Mouse (Mus musculus) kidney, embryonic 14.5 days (tissue): ENCODE results near the gene Pitpnm2. TPM values are rescaled to one million over a fixed set of nuclear protein-coding genes. Genes with fewer than 3 reads are reported as not detected.

Experiments used
- ATAC-seq: fragments of 200-750 bp; cut with Nextera tagmentation; 2 replicates; pipeline ENCODE4 v1.8.0; 2017; ENCODE audit warnings: moderate number of reproducible peaks, mild to moderate bottlenecking, moderate TSS enrichment, moderate library complexity; ENCODE audit not compliant: low FRiP score, low TSS enrichment
- H3K27ac ChIP-seq: fragments of 300-500 bp; sonication (generic); 2 replicates; pipeline ENCODE4 v1.5.1; 2014; ENCODE audit warnings: low read depth, mild to moderate bottlenecking, low read length, moderate library complexity, mixed read lengths
- H3K27me3 ChIP-seq: fragments of 300-500 bp; sonication (generic); 2 replicates; pipeline ENCODE4 v1.6.1; 2014; ENCODE audit warnings: mild to moderate bottlenecking, low read length; ENCODE audit not compliant: control insufficient read depth, insufficient read depth
- H3K36me3 ChIP-seq: fragments of 300-500 bp; sonication (generic); 2 replicates; pipeline ENCODE4 v1.6.1; 2014; ENCODE audit warnings: low read length, mixed read lengths; ENCODE audit not compliant: control insufficient read depth, insufficient read depth
- H3K4me1 ChIP-seq: fragments of 300-500 bp; sonication (generic); 2 replicates; pipeline ENCODE4 v1.6.1; 2014; ENCODE audit warnings: low read length, mixed read lengths; ENCODE audit not compliant: control insufficient read depth, insufficient read depth
- H3K4me2 ChIP-seq: fragments of 300-500 bp; sonication (generic); replicated peaks from 2 replicates; pipeline ENCODE4 v1.6.1; 2014; ENCODE audit warnings: low read depth, mild to moderate bottlenecking, low read length
- H3K4me3 ChIP-seq: fragments of 300-500 bp; sonication (generic); 2 replicates; pipeline ENCODE4 v1.5.1; 2014; ENCODE audit warnings: mild to moderate bottlenecking, low read length
- H3K9ac ChIP-seq: fragments of 300-500 bp; sonication (generic); 2 replicates; pipeline ENCODE4 v1.6.1; 2014; ENCODE audit warnings: low read depth, mild to moderate bottlenecking, low read length, moderate library complexity
- H3K9me3 ChIP-seq: fragments of 300-500 bp; sonication (generic); 2 replicates; pipeline ENCODE4 v1.6.1; 2016; ENCODE audit warnings: low read length; ENCODE audit not compliant: control insufficient read depth
- WGBS: fragments of 180-500 bp; shearing (Covaris S2); extraction: QIAGEN DNeasy Blood & Tissue Kit; methylation state at CpG from one replicate; pipeline ENCODE4 v1.1.7; 2014; 5-methylcytosine and 5-hydroxymethylcytosine counted together
- polyA plus RNA-seq: library from polyadenylated mRNA; unstranded; fragments of >200 nt; fragmentation: Nextera tagmentation; extraction: Ambion mirVana; gene quantifications from 2 replicates; pipeline ENCODE4 v1.2.1, GENCODE M21; 2014

The Pitpnm2 gene
- polyA plus RNA-seq, 1 experiment from 2014 or later: 7.0 TPM

DNA sequence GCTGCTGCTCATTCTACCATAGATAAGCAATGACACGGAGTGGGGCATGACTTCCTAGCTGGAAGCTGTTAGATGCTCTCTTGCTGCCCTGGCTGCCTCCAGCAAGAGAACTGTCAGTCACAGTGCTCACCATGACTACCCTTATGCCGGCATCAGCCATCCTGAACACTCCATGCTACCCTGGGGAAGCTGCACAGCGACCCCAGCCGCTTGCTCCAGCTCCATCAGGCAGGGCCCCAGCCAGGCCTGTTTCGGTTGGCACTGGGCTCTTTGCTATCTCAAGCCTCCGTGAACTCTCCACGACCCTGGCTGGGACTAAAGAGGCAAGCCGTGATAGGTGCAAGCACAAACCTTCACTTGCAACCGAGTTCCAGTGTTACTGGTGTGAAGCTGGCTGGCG is 87.7 kb downstream of the Pitpnm2 start:
- no peak overlapping the region for H3K9ac ChIP-seq
- no peaks in the 10 kb centered on the region for H3K36me3 ChIP-seq
- 61% methylated on average over 10 of the region's 10 CpGs for WGBS
- H3K27me3 ChIP-seq: no peaks in the 10 kb centered on the region
- peaks cover 25% of the 10 kb centered on the region for H3K4me1 ChIP-seq
- no peak overlapping the region for H3K4me2 ChIP-seq
- H3K27ac ChIP-seq: no peak overlapping the region
- H3K9me3 ChIP-seq: no peaks in the 10 kb centered on the region
- ATAC-seq: no peak
- H3K4me3 ChIP-seq: no peak overlapping the region

DNA sequence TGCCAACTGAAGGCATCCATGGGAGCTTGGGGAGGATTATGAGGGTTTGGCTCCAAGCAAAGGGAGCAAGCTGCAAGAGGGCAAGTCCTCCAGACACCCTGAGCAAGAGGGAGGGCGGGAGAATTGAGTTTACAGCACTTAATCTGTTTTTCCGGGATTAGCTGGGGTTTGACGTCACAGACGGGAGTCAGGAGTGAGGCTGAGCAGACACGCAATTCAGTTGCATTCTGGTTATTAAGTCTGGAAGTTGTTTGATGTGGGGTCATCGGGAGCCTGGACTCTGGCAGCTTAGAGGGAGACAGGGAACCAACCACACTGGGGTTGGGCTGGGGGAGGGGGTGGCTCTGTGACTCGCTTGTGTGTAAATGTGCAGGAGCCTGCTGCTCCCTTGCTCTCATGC is 90.1 kb downstream of the Pitpnm2 start:
- Histone ChIP-seq H3K9ac (no peak overlapping the region), H3K36me3 (no peaks in the 10 kb centered on the region), H3K4me1 (peaks cover 6% of the 10 kb centered on the region; the same call in 1 of the 2 replicates), H3K27me3 (no peaks in the 10 kb centered on the region), H3K4me2 (no peak overlapping the region), H3K4me3 (no peak overlapping the region), H3K9me3 (no peaks in the 10 kb centered on the region), H3K27ac (no peak overlapping the region)
- no peak for ATAC-seq
- WGBS: 29% methylated on average over 7 of the region's 7 CpGs

DNA sequence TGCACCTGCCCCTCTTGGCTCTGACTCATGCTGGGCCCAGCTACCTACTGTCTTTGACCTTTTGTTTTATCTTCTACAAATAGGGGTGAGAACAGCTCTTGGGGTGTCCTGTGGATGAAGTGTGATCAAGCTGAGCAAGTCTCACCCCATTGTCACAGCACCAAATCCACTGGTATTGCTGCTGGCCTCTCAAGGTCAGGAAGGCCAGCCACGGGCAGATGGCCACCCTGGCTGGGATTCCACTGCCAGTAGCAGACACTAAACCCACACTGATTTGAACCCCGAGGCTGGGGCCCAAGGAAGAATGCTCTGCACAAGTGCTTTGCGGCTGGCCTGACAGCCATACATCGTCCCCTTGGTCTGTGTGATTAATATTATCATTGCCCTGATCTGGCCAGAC is 91.3 kb downstream of the Pitpnm2 start:
- no peak overlapping the region for H3K4me3 ChIP-seq
- no peak overlapping the region for H3K9ac ChIP-seq
- no peaks in the 10 kb centered on the region for H3K9me3 ChIP-seq
- H3K4me2 ChIP-seq: no peak overlapping the region
- ATAC-seq: no peak
- 62% methylated on average over 4 of the region's 4 CpGs for WGBS
- H3K27me3 ChIP-seq: no peaks in the 10 kb centered on the region
- H3K27ac ChIP-seq: no peak overlapping the region
- H3K36me3 ChIP-seq: no peaks in the 10 kb centered on the region
- H3K4me1 ChIP-seq: peaks cover 2% of the 10 kb centered on the region; the same call in 1 of the 2 replicates

DNA sequence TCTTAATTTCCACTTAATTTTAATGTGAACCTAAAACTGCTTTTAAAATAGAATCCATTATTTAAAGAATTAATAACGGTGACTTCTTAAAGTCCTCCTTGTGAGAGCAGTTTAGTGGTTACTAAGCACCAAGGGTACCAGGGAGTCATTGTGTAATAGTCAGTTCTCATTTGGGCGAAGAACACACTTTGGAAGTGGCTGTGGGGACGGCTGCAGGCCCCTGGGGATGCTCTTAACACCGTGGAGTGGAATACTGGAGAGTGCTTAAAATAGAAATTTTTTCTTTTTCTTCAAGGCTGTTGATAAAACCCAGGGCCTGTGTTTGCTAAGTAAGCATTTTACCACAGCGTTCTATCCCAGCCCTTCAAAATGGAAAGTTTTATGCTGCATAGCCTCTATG is 93.6 kb downstream of the Pitpnm2 start:
- Histone ChIP-seq H3K4me3 (no peak overlapping the region), H3K4me1 (no peaks in the 10 kb centered on the region), H3K27ac (no peak overlapping the region), H3K9me3 (no peaks in the 10 kb centered on the region), H3K36me3 (no peaks in the 10 kb centered on the region), H3K27me3 (no peaks in the 10 kb centered on the region), H3K9ac (no peak overlapping the region), H3K4me2 (no peak overlapping the region)
- 82% methylated on average over 5 of the region's 5 CpGs for WGBS
- ATAC-seq: no peak

DNA sequence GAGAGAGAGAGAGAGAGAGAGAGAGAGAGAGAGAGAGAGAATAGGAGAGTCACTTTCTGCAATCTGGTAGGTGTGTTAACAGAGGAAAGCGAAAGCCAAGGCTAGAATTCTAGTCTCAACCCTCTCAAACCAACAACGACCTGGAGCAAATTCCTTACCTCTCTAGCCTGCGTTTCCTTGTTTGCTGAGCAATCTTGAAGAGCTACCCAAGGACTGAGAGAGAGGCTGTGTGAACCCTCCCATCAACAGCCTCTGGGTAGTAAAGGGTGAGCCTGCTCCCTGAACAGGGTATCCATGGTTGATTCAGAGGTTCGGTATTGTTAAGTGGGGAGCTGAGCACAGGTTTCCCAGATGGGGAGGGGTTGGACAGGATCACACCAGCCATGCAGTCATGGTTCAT is 96.8 kb downstream of the Pitpnm2 start:
- Histone ChIP-seq H3K4me2 (no peak overlapping the region), H3K4me1 (no peaks in the 10 kb centered on the region), H3K9ac (no peak overlapping the region), H3K4me3 (no peak overlapping the region), H3K27ac (no peak overlapping the region), H3K9me3 (no peaks in the 10 kb centered on the region), H3K27me3 (no peaks in the 10 kb centered on the region), H3K36me3 (peaks cover 4% of the 10 kb centered on the region; the same call in 1 of the 2 replicates)
- ATAC-seq: no peak
- 82% methylated on average over 4 of the region's 4 CpGs for WGBS

DNA sequence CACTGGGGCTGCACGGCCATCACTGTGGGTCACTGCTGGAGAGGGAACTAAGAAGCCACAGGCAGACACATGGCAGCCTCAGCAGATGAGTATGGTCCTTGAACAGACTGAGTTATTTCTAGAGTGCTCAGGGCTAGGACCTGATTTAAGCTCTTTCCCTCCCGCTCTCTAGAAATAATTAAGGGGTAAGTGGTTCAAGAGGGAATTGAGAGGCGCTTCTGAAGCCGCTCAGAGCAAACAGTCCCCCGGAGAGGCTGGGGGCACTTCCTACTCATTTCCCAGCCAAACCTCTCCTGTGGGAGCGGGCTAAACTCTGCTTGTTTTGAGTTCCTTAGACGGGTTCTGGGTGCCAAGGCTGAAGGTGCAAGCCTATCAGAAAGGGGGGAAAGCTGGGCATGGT is 98.7 kb downstream of the Pitpnm2 start:
- H3K36me3 ChIP-seq: peaks cover 4% of the 10 kb centered on the region; the same call in 1 of the 2 replicates
- WGBS: 87% methylated on average over 7 of the region's 7 CpGs
- no peaks in the 10 kb centered on the region for H3K4me1 ChIP-seq
- H3K4me2 ChIP-seq: no peak overlapping the region
- no peak overlapping the region for H3K9ac ChIP-seq
- H3K27ac ChIP-seq: no peak overlapping the region
- no peaks in the 10 kb centered on the region for H3K27me3 ChIP-seq
- H3K4me3 ChIP-seq: no peak overlapping the region
- H3K9me3 ChIP-seq: no peaks in the 10 kb centered on the region
- no peak for ATAC-seq

DNA sequence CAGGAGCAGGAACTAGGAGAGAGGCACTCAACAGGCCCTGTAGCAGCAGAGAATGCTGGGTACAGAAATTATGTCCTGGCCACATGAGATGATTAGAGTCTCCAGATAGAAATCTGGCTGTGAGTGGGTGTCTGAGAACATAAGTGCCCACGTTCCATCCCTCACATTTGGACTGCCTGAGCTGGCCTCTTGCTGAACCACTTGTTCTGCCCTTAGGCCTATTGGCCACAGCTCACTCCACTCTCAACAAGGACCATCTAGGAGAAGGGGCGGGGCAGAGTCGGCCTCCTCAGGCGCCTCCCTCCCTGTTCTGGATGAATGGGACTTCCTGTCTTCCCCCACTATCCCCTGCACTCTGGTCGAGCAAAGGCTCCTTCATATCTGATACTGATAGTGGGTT is 100.5 kb downstream of the Pitpnm2 start:
- Histone ChIP-seq H3K36me3 (peaks cover 4% of the 10 kb centered on the region; the same call in 1 of the 2 replicates), H3K27me3 (no peaks in the 10 kb centered on the region), H3K4me1 (no peaks in the 10 kb centered on the region), H3K27ac (no peak overlapping the region), H3K9me3 (no peaks in the 10 kb centered on the region), H3K4me2 (no peak overlapping the region), H3K4me3 (no peak overlapping the region), H3K9ac (no peak overlapping the region)
- WGBS: 45% methylated on average over 5 of the region's 5 CpGs
- no peak for ATAC-seq

DNA sequence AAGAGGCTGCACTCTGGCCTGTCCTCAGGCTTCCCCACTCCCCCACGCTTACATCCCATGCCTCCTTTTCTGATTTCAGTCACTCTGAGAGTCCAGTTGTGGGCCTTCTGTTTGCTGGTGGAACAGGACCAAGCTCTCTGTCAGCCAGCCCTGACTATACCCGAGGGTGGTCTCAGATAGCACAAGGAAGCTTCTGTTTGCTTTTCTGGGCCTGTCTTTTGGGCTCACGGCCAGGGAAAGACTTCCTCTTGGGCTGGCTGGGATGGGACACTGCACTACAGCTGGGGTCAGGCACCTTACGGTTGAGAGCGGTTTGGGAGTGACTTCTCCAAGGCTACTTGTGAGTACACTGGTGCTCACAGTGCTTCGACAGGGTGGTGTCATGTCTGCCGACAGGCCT is 111.5 kb downstream of the Pitpnm2 start:
- no peaks in the 10 kb centered on the region for H3K4me1 ChIP-seq
- peaks cover 12% of the 10 kb centered on the region for H3K36me3 ChIP-seq
- 74% methylated on average over 7 of the region's 7 CpGs for WGBS
- no peak overlapping the region for H3K4me2 ChIP-seq
- H3K27ac ChIP-seq: no peak overlapping the region
- no peak overlapping the region for H3K4me3 ChIP-seq
- no peaks in the 10 kb centered on the region for H3K27me3 ChIP-seq
- no peak for ATAC-seq
- no peak overlapping the region for H3K9ac ChIP-seq
- no peaks in the 10 kb centered on the region for H3K9me3 ChIP-seq

DNA sequence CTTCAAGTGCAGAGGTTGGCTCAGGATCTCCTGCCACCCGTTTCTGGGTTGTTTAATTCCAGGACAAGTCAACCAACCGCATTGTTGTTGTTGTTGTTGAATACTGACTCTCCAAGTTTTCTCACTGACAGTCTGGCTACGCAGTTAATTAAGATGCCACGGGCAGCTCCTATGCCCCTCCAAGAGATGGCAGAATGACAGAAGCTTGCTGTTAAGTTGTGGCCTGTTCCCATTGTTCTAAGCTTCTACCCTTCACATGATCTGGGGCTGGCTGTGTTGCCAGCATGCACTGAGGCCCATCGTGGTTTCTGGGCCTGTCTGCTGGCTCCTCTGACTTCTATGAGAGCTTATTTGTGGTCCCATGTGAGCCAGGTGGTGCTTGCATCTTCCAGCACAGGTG is 115.3 kb downstream of the Pitpnm2 start:
- H3K4me1 ChIP-seq: no peaks in the 10 kb centered on the region
- peaks cover 21% of the 10 kb centered on the region for H3K36me3 ChIP-seq
- no peaks in the 10 kb centered on the region for H3K27me3 ChIP-seq
- H3K9ac ChIP-seq: no peak overlapping the region
- no peak overlapping the region for H3K4me2 ChIP-seq
- 80% methylated on average over 5 of the region's 5 CpGs for WGBS
- H3K27ac ChIP-seq: no peak overlapping the region
- no peak for ATAC-seq
- no peak overlapping the region for H3K4me3 ChIP-seq
- H3K9me3 ChIP-seq: no peaks in the 10 kb centered on the region

DNA sequence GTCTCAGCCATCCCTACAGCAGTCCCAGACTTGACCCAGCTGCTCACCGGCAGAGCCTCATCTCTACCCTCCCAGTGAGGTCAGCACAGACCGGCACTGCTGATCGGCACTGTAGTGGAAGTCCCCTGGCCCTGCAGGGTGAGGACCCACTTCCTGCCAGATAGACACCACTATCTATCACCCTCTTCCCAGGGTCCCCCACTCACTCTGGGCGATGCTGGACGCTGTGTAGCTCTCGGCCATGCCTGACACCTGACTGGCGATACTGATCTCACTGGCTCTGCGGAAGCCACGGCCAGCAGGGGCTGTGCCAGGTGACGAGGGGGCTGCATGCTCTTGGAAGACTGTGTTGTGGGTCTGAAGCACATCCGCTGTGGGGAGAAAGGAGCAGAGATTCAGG is 124.5 kb downstream of the Pitpnm2 start:
- Histone ChIP-seq H3K4me3 (no peak overlapping the region), H3K4me1 (no peaks in the 10 kb centered on the region), H3K36me3 (peaks cover 55% of the 10 kb centered on the region), H3K9me3 (no peaks in the 10 kb centered on the region), H3K27me3 (no peaks in the 10 kb centered on the region), H3K9ac (no peak overlapping the region), H3K4me2 (no peak overlapping the region), H3K27ac (no peak overlapping the region)
- no peak for ATAC-seq
- whole genome bisulfite sequencing: 90% methylated on average over 11 of the region's 11 CpGs
